Mouse (Mus musculus): ENCODE measurements around the gene Tuba1c. TPM values are rescaled to one million over a fixed set of nuclear protein-coding genes. Genes with fewer than 3 reads are reported as not detected.

The Tuba1c gene
- 186 and 201 TPM in 2 replicates for polyA plus RNA-seq (2012; rRNA removed)

DNA sequence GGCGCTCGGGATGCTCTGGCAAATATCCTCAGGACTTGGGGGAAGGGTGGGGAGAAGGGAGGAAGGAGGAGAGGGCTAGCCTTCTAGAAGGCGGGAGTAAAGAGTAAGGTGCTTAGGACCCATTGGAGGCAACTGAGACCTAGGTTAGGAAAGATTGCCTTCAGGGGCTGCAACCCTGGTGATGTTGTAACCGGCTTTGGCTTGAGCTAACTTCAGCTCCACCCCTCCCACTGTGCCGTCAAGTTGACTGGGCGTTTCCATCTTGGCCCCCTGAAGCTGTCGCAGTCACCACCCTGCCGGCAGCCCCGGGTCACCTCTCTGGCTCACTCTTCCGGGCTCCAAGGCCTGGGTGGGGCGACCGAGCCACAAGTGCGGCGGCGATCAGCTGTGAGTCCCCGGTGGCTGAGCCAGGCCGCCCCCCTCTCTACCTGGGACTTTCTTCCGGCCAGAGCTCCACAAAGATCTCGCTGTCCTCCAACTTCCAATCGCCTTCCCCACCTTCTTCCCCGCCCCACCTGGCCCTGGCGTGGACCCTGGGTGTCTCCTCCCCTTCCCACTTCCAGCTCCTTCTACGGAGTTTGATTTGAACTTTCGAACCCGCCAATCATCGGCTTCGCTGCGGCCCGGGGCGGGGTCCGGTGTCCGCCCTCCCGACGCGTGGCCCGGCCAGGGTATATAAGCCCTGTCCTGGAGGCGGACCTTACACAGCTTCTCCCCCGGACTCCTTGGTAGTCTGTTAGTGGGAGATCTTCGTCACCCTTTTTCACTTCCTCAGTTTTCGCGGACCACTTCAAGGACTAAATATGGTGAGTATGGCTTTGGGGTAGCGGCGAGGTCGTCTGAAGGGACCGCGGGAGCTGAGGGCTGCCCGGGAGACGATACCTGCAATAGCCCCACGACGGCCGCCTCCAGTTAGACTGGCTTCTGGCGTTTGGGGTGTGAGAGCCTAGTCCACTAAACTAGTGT, at the start of gene Tuba1c:
Tuba1c (plus strand) TSS at position 273 of the 966 bp plus-strand sequence.

DNA sequence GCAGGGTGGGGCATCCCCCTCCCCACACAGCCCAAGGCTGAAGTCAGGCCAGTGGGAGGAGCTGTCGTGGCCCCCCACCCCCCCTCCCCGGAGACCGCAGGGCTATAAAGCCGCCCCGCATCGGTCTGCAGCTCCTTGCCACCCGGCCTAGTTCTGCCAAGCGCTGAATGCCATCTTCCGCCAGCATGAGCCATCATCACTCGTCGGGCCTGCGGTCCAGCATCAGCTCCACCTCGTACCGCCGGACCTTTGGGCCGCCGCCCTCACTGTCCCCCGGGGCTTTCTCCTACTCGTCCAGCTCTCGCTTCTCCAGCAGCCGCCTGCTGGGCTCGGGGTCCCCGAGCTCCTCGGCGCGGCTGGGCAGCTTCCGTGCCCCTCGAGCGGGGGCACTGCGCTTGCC, 25.3 kb downstream of the Tuba1c start, which contains the start of gene Prph:
Prph (plus strand) TSS at position 135 of the 400 bp plus-strand sequence.

DNA sequence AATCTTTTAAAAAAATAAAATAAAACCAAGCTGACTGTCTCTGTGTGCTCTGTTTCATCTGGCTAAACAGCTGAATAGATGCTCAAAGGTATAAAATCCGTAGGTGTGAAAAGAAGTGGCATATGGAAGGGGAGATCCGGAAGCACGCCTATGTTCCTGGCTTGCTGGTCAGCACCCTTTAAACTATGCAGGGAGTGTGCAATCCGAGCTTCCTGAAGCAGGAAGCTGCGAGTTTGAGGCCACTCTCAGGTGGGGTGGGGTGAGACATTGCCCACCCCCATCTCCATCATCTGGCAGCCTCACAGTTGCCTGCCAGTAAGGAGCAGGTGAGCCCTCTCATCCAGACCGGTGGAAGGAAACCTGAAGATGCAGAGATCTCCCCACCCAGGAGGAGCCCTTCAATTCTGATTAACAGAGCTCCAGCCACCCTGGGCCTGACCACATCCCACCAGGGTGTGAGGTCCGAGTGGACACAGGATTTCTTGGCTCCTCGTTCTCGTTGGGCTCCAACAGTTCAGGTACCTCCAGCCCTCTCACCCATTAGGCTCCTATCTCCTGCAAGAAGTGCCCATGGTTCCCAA, 44.4 kb downstream of the Tuba1c start, which contains the start of gene Troap:
Troap (plus strand) TSS at position 557 of the 581 bp plus-strand sequence.

DNA sequence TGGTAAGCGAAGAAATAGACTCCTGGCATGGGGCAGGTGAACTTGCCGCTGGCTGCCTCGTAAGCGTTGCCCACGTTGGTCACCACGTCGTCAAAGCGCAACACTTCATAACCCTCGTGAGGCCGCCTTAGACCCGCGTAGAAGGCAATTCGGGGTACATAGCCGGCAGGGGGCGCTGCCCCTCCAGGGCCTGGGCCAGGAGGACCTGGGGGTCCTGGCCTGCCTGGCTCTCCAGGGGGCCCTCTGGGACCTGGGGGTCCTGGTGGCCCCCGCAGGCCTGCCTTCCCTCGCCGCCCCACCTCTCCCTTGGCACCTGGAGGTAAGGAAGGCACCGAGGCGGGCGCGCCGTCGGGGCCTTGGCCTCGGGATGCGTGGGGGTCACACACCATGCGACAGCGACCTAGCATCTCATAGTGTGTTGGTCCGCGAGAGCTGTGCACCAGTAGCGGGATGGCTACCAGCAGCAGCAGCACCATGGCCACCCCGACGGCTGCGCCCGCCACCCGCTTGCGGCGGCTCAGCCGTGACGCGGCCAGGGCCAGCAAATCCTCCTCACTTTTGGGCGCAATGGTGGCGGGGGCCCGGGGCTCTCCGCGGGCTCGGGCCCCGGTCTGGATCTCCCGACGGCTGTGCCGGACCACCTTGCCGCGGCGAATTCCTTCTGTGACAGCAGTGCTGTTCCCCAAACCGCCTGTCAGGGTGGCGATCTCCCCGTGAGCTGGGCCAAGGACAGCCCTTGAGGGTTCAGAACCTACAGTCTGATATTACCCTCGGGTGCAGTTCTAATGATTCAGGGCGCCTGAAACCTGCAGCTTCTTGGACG, 57.8 kb downstream of the Tuba1c start, which contains the start of gene C1ql4:
C1ql4 (minus strand) TSS at position 565 of the 823 bp plus-strand sequence.

Other genes starting within 250 kb of the Tuba1c start
- gene Wnt1, start 240.0 kb upstream of the Tuba1c start, polyA plus RNA-seq (2012; rRNA removed) = not detected in 2 replicates
- gene Ddn, start 220.4 kb upstream of the Tuba1c start, polyA plus RNA-seq (2012; rRNA removed) = 0.02 TPM in 2 replicates
- gene Prkag1, start 198.4 kb upstream of the Tuba1c start, polyA plus RNA-seq (2012; rRNA removed) = 27.3 and 30.3 TPM in 2 replicates
- gene Kmt2d, start 158.7 kb upstream of the Tuba1c start, polyA plus RNA-seq (2012; rRNA removed) = 8.0 and 11.3 TPM in 2 replicates
- 0.75 and 0.82 TPM in 2 replicates for gene Rhebl1, start 135.4 kb upstream of the Tuba1c start, polyA plus RNA-seq (2012; rRNA removed)
- 0.37 and 0.70 TPM in 2 replicates for gene Dhh, start 131.4 kb upstream of the Tuba1c start, polyA plus RNA-seq (2012; rRNA removed)
- gene Lmbr1l, start 111.7 kb upstream of the Tuba1c start, polyA plus RNA-seq (2012; rRNA removed) = 20.0 and 33.4 TPM in 2 replicates
- gene Tuba1b, start 95.3 kb upstream of the Tuba1c start, polyA plus RNA-seq (2012; rRNA removed) = 349 and 354 TPM in 2 replicates
- gene Gm49450, start 76.3 kb upstream of the Tuba1c start, polyA plus RNA-seq (2012; rRNA removed) = 30.3 and 59.8 TPM in 2 replicates
- 130 and 134 TPM in 2 replicates for gene Tuba1a, start 76.2 kb upstream of the Tuba1c start, polyA plus RNA-seq (2012; rRNA removed)
- gene Prph, start 25.3 kb downstream of the Tuba1c start, polyA plus RNA-seq (2012; rRNA removed) = 4.5 and 8.5 TPM in 2 replicates
- 6.1 and 9.0 TPM in 2 replicates for gene Troap, start 44.7 kb downstream of the Tuba1c start, polyA plus RNA-seq (2012; rRNA removed)
- not detected in 2 replicates for gene C1ql4, start 57.9 kb downstream of the Tuba1c start, polyA plus RNA-seq (2012; rRNA removed)
- 10.4 and 10.8 TPM in 2 replicates for gene Dnajc22, start 63.3 kb downstream of the Tuba1c start, polyA plus RNA-seq (2012; rRNA removed)
- gene Spats2, start 96.0 kb downstream of the Tuba1c start, polyA plus RNA-seq (2012; rRNA removed) = 2.5 and 2.7 TPM in 2 replicates
- 0.48 and 0.66 TPM in 2 replicates for gene Kcnh3, start 195.0 kb downstream of the Tuba1c start, polyA plus RNA-seq (2012; rRNA removed)
- gene Mcrs1, start 222.1 kb downstream of the Tuba1c start, polyA plus RNA-seq (2012; rRNA removed) = 33.4 and 34.9 TPM in 2 replicates